Mouse (Mus musculus) heart, adult 18-20 months (tissue): ENCODE data around the gene Map2k2. TPM values are rescaled to one million over a fixed set of nuclear protein-coding genes. Genes with fewer than 3 reads are reported as not detected.
A peak's percentile ranks its signal among the peaks of the same experiment; 100 is the strongest.

ENCODE experiments used
- DNase-seq, 2 experiments: peaks; one replicate each; pipeline ENCODE4 v3.0.0; 2021 to 2022; ENCODE audit warnings: mixed read lengths in 1 of 2
- total RNA-seq, 2 experiments: library from RNA; stranded (reverse); gene quantifications; 2 replicates each; pipeline ENCODE4 v1.2.3; 2021

Gene Map2k2
- total RNA-seq, 2 experiments from 2014 or later = 118 to 132 TPM

DNA sequence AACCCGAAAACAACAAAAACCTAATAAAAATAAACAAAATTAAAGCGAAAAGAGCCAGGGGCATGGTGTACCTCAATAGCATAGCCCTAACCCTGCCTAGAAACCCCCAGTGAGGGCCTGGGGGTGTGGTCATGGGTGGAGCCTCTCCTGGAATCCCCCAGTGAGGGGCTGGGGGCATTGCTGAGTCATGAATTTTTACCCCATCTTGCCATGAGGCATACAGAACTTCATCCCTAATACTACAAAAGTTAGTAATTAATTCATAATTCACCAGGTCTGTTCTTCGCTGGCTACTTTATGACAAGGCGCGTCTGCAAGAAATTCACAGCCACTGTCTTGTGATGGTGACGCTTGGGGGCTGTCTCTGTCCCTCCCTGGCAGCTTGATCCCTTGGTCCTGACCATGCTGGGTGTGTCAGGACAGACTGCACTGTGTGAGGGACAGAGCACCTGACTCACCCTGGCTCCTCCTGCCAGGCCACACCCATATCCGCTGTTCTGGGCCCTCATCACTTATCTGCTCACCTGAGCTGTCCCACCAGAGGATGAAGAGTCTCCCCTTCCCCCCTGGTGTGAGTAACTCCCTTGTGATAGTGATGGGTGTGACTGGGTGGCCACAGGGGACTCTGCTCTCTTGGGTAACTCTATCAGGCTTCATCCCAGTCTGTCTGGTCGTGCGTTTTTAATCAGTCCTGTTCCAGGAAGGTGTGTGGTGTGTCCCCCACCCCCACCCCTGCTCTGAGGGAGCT lies 10.6 kb upstream of the Map2k2 start:
- DNase-seq = no peak

DNA sequence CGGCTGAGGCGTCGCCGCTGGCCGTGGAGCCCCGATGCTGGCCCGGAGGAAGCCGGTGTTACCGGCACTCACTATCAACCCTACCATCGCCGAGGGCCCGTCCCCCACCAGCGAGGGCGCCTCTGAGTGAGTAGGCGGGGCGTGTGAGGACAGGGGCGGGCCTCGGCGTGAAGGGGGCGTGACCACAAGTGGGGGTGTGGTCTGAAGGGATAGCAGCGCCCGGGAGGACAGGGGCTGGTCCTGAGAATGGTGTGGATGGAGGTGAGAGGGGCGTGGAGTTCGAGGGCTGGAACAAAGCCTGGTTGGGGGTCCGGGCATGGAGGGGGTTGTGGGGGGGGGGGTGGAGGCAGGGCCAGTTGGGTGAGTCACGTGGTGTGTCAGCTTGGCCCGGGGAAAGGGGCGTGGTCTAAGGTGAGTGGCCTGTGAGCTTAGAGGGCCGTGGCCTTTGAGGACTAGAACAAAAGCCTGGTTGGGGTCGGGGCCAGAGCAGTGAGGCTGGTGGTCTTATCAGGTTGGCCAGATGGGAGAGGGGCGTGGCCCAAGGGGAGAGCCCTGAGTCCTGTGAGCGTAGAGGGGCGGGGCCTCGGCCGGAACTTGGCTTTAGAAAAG lies 502 bp downstream of the Map2k2 start:
- DNase-seq = peak; percentile 84 to 88

DNA sequence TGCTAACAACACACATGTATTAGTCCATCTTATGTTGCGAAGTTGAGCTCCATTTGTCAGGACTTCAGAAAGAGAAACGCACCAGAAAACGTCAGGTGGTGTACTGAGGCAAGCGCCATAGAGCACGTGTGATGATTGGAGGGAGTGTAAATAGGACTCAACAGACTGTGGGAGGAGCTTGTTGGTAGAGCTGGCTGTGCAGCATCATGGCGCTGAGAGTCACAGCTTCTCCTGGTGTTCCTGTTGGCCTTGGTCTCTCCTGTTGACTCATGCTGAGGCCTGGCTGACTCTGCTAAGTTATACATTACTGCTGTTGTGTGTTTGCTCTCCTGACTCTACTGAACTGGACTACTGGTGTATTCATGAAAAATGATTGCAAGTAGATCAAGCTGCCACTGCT lies 7.2 kb downstream of the Map2k2 start:
- no peak for DNase-seq

DNA sequence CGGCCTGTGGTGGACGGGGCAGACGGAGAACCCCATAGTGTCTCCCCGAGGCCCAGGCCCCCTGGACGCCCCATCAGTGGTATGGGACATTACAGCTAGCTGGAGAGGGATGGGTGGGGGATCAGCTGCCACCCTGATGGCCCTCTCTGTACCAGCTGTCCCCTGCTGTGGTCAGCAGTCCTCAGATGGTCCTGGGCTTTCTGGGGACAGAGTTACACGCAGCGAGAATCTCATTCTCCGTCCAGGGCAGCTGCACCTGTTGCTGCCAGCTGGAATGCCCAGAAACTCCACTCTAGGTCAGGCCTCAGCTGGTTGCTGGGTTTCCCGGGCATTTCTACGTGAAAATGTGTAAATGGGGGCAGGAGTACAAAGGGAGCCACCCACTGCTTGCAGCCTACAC lies 13.9 kb downstream of the Map2k2 start:
- no peak for DNase-seq

DNA sequence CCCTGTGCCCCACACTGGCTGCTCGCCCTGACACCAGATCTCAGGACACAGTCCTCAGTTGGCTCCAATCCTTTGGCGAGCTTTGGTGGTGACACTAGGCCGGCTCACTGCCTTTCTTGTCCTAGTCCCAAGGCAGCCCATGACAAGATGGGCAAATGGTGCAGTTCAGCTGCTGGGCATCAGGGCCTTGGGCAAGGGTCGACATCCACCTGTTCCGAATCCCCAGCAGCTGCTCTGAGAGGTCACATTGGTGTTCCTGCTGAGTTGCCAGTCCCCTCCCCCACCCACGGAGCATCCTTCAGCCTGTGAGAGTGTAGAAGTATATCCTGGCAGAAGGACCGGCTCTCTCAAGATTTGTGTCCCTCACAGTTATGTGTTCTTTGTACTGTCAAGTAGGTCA lies 14.9 kb downstream of the Map2k2 start:
- DNase-seq = no peak

DNA sequence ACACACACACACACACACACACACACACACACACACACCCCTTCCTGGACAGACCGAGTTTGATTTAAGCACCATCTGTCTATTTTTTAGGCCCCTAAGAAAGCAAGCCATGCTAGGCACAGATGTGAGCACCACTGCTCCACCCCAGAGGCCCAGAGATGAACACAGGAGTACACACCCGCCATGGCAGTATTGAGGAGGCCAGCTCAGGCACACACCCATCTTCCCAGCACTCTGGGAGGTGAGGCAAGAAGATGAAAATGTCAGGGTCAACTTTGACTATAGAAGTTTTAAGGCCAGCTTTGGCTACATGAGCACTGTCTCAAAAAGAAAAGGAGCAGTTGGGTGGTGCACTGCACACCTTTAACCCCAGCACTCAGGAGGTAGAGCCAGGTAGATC lies 17.2 kb downstream of the Map2k2 start:
- no peak for DNase-seq

DNA sequence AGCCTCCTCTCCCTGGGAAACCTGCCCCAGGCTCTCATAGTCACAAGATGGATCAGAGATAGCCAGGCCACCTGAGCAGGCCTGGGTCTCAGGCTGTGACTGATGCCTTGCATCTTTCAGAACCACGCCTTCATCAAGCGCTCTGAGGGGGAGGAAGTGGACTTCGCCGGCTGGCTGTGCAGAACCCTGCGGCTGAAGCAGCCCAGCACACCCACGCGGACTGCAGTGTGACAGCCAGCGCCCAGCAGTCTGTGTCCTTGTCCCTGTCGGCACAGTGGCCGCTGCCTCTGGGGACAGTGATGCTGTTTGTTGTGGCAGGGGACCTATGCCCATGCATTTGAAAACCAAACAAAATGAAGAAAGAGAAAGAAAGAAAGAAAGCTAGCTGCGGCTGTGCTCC lies 17.8 kb downstream of the Map2k2 start:
- DNase-seq = no peak

DNA sequence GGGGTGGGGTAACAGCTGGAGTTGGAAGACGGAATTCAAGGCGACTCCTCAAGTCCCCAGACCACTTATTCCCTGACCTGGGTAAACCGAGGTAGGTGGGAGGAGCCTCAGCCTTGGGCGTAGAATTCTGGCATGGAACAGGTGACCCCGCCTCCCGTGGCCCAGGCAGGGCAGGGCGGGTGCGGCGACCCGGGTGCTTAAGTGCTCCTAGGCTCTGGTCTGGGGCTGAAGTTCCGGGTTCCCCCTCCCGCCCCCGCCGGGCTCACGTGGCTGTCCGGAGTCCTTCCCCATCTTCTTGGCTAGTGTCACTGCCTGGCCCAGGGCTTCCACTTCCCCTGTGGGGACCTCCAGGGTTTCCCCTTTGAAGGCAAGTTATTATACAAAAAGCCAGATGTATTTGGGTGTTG lies 28.5 kb downstream of the Map2k2 start:
- peak; percentile 79 to 91 for DNase-seq

DNA sequence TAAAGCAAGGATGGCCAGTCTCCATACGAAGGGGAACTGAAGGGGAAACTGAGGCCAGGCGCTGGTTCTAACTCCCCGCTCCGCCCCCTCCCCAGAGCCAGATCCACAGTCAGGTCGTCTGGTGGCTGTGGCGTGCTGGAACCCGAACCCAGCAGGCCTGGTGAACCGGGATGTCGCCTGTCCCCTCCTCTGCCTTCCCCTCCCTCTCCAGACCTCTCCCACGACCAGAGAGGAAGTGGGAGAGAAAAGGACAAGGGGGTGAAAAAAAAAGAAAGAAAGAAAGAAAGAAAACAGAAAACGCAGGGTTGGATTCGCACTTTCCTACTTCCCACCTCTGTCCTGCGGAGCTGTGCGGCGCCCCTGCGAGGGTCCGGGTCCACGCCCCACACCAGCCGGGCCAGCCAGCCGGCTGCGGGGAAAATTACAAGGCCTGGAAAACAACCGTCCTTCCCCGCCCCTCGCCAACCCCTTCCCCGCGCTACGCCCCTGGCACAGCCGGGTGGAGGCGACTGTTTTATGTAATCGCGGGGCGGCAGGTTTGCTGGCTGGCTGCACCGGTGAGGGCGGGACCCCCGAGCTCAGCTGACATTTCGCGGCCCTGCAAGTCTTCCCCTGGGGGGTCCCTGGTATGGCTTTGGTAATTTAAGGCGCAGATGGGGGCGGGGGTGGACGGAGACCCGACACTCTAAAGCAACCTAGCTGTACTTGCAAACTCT lies 29.4 kb downstream of the Map2k2 start, which contains the start of gene Zbtb7a:
Zbtb7a (plus strand) TSS at position 255 of the 716 bp plus-strand sequence.
- peak; percentile 55 to 62 for DNase-seq

DNA sequence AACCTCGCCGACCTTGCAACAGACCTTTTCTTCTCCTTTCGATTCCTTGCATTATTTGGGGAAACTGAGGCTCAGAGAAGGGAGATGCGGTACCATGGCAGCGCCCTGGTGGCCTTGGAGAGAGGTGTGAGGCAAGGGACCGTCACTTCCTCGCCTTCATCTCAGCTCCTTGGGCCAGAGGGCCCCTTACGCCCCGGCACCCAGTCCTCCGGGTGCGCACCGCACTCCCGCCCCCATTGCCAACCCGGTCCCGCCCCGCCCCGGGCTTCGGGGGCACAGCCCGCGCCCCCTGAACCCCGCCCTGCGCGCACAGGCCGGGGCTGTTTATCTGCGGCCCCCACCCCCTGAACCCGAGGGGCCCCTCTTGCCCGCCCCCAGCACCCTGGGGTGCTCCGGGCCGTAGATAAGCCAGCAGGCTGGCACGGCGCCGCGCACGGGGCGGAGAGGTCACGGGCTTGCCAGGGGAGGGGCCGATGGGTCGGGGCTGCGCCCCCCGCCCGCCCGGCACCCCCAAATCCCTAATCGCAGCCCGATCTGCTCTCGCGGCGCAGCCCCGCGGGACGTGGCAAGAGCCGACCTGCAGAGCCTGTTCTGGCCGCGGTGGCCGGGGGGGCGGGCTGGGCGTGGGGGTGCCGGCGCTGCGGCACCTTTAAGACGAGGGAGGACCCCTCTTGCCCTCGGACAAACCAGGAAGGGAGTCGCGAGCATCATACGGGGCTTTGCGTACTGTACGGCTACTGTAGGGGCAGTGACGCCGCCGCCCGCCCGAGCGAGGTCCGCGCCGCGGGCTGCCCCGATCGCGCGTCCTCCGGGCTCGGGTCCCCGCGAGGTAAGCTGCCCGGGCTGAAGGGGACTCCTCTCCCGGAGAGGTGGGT lies 30.4 kb downstream of the Map2k2 start:
- DNase-seq = peak; percentile 84 to 88

DNA sequence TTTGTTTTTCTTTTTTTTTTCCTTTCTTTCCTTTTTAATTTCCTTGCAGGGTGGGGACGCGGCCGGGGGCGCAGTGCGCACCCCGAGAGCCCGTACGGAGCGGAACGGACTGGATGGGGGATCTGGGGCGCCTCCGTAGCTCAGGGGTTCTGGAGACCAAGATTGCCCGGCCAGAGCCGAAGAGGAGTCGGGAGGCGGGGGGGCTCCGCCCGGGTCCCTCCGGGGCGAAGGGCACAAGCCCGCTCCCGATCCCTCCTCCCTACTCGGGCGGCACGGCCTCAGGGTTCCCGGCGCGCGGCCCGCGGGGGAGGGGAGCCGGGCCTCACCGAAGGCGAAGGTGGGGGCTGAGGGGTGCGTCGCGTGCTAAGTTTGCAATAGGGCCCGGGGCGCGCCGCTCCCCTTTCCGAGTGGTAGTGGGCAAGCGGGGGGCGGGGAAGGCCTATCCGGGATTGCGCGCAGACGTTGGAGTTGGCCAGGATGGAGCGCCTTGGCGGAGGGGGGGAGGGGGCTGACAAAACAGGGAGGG lies 31.1 kb downstream of the Map2k2 start:
- DNase-seq = peak; percentile 83 to 84

DNA sequence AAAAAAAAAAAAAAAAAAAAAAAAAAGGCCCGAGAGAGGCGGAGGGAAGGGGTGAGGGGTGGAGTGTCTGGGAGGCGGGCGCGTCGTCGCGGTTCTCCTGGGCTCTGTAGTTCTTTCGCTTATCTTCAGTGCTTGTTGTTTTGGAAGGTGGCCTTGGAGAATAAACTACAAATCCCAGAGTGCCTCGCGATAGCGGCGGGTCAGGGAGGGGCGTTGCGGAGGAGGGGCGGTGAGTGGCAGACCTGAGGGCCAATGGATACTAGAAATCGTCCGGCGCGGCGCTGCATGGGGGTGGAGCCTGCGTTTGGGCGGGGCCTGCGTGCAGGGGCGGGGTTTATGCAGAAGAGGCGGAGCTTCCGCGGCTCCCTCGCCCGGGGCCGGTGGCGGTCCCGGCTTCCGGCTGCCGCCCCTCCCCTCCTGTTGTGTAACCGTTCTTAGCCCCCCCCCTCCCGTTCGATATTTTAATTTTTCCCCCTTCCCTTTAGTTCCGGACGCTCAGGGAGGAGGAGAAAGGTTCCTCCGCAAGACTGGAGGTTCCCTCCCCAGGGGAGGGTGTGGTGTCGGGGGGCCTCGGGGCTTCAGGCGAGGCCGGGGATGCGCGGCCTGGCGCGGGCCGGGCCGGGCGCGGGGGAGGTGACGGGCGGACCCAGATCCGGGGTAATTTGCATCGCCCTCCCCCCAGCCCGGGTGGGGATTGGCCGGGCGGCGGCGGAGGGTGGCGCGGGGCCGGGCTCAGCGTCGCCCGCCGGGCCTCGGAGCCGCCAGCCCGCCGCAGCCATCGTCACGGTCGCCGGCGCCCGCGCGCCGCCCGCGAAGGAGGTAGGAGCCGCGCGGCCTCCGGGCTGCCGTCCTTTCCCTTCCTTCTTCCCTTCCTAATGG lies 31.8 kb downstream of the Map2k2 start:
- DNase-seq = peak; percentile 99 to 100

DNA sequence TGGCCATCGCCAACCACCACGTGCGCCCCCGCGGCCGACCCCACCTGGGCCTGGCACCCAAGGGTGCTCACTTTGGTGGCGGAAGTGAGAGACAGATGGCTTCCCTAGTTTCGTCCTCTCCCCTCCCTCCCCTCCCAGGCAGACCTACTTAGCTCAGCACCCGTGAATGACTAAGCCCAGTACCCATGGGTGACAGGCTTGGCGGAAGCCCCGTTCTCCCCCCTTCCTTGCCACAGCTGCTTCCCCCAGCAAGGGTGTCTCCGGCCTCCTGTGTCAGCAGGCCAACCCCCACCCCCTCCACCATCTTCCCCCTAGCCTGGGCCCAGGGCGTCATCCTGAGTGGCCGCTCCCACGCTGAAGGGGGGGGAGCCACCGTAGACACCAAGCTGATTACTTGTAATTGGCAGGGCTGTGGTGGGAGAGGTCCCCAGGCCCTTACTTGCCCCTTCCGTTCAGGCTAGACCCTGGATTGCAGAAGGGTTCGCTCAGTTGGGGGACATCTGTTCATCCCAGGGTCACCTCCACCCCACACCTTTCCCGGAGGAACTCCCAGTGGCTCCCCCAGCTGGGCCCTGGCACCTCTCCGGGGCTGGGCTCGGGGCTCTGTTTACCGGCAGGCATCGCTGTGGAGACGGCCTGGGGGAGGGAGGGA lies 32.5 kb downstream of the Map2k2 start:
- peak; percentile 55 for DNase-seq

DNA sequence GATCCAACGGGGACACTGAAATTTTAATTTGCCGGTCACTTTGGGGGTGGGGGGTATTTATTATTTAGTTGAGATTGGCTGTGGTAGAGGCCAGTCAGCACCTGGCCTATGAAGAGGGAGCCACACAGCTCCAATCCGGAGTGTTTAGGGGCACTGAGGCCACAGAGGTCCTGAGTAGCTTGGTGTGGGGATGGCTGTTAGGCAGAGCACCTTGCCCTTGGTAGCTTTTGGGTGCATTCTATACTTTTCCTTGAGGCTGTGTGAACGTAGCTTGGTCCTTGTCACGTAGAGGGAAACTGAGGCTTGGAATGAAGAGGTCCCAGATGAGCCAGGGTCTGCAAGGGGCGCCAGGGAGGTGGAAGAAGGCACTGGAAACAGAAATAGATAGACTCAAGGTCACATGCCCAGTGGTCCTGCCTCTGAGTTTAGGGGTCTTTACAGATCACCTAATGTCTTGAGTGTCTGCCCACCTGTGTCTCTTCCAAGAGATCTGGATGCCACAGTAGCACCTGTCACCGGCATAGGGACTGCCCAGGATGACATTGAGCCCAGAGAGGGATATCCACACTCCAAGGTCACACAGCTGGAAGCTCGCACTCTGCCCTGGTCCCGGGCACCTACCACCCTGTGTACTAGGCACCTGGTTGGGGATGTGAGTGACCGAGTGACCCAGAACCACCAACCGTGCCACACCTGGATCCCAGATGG lies 33.3 kb downstream of the Map2k2 start:
- DNase-seq = no peak

DNA sequence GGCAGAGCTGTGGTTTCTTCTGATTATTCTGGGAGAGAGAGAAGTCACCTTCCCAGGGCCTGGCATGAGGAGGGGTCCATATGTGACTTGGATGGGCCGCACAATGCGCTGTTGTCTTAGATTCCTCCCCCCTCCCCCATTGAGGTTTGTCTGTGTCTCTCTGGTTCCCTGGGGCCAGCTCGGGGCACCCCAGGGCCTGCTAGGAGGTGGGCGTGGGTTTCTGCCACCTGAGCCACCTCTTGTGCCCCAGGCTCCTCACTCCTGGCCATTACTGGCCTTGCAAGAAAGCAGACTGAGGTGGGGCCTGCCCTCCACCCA lies 33.8 kb downstream of the Map2k2 start:
- DNase-seq = no peak

DNA sequence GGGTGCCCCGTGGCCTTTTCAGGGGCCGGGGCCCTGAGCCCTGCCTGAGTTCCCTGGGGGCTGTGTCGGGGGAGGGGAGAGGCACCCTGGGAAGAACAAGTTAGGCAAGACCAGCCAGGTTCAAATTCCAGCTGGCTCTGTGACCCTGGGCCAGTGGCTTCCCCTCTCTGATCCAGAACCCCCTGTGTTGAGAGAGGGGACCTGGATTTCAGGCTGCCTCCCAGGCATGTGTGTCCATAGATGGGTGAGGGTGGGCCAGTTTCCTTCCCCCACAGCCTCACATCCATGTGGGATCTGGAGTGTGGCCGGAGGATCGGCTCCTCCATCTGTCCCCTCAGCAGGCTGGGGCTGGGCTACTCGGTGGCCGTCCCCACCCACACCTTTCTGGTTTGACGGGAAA lies 34.3 kb downstream of the Map2k2 start:
- DNase-seq = no peak

DNA sequence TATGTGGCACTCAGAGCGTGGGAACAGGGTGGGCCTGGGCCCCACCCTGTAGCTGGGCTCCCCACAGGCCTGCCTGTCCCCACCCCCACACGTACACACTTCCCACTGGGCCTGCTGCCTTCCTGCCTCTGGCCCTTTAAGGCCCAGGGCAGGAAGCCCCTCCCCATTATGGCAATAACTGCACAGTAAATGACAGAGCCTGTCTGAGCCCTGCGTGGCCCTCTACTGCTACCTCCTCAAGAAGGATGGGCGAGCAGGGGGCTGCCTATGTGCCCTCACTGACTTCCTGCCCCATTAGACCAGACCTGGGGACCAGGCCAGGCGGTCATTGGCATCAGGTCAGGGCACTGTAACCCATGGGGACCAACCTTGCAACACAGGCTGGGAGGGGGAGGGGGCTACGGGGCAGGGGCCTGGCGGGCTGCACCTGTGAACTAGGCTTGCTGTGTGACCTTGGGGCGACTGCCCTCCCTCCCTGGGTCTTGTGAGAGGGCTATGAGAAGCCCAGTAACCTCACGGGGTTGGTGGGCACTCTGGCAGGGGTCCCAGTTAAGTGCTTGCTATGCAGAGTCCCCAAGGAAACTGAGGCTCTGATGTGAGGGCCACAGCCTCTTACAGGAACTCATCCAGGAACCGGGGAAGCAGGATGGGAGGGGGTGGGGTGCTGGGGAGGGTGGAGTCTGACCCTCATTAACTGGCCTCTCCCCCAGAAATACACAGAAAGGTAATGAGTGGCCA lies 35.2 kb downstream of the Map2k2 start:
- DNase-seq = peak; percentile 63 to 74

DNA sequence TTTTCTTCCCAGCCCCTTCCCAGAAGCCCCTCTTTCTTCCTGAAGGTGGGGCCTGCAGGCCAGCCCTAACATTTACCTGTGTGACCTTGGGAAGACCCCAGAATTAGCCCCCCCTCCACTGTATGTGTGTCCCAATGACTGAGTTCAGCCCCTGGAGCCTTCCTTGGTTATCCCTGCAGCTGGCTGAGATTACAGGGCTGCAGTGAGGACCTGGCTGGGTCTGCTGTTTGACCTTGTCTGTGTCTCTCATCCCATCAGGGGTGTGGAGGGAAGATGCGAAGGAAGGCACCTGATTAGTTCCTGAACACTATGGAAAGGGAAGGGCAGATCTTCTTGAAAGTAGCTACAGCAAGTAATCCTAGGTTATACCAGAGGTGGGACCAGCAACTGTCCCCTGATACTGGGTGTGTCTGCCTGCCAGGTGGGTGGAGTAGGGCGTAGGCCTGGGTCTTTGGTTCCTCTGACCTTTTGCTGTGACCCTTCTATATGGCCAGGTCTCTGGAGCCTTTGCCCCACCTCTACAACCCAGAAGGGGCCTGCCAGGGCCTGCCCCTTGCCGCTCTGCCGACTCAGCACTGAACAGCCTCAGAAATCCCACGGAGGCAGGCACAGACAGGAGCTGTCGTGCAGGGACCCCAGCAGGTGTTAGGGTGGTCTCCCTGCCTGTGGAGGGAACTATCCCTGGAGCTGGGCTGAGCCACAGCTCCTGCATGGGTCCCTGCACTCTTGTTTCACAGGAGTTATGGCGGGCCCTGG lies 35.9 kb downstream of the Map2k2 start:
- no peak for DNase-seq
